Mouse (Mus musculus) bone marrow, adult 2 months (tissue): ENCODE results near the gene Speg.

Source experiments
- CTCF ChIP-seq: fragments of 200-500 bp; IDR thresholded peaks from 2 replicates; pipeline ENCODE4 v1.5.1; 2011; ENCODE audit warnings: low read length, control low read depth; ENCODE audit not compliant: control insufficient read depth, insufficient read depth
- POLR2A ChIP-seq: fragments of 200-500 bp; IDR thresholded peaks from 2 replicates; pipeline ENCODE4 v1.6.1; 2011; ENCODE audit warnings: low read depth, mild to moderate bottlenecking, control low read depth, low read length, borderline replicate concordance; ENCODE audit not compliant: control insufficient read depth

DNA sequence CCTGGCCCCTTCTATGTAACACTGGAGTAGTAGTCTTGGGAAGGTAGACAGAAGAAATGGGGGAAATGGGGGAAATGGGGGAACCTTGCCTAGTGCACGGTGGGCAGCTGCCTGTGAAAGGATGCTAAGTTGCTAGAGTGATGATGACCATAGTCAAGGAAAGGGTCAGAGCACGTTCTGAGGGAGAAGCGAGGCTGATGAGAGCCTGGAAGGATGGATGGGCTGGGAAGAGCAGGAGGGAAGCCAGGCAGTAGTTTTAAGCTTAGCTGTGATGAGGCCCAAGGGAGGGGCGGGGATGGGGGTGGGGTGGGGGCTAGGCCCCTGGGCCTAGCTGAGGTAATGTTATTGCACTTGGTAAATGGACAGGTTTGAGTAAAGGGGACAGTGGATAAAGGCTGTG is 14.0 kb upstream of the Speg start:
- TF ChIP-seq CTCF: no peak
- TF ChIP-seq POLR2A: no peak
